Mouse (Mus musculus) NIH3T3 (cell line): Measurements from ENCODE around the gene Qtrt2.

Source experiments
- DNase-seq: peaks from one replicate; pipeline ENCODE4 v3.0.0-alpha.2; 2012; ENCODE audit warnings: low read depth

Qtrt2 gene

DNA sequence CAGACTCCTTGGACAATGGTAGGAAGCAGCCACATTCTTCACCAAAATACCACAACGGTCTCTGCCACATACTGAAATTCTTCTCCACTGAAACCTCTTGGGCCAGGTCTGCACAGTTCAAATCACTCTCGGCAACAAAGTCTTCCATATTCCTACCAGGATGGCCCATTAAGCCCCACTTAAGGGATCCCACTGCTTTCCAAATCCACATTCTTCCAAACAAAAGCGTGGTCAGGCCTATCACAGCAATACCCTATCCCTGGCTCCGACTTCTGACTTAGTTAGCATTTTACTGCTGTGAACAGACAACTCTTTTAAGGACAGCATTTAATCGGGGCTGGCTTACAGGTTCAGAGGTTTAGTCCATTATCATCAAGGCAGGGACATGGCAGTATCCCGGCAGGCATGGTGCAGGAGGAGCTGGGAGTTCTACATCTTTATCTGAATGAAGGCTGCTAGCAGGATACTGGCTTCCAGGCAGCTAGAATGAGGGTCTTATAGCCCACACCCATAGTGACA, at the start of gene Qtrt2:
Gene Qtrt2 (minus strand): TSS at position 469 of the 519 bp plus-strand sequence.
- no peak for DNase-seq

DNA sequence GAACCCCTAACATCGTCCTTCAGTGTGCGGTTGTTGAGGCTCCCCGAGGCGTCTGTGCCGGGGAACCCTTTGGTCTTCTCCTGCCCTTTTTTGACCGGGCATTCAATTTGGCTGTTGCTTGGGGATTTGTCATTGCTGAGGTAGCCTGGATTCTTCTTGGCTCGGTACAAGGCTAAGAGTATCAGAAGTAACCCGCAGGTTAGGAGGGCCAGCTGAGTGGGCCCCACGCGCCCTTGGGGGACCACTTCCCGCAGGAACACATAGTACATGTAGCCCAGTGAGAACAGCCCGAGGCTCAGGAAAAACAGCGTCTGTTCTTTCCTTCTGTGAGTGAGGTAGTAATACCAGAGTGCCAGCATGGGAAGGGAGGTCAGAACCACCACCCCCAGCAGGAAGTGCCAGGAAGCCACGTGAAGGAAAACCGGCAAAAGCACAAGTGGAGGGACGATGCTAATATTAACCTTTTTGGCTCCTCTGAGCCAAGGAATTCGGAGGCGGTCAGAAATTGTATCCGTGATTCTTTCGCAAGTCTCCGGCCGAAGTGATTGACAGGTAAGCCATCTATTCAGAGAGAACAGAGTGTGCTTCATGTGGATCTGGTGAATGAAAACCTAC, 47.1 kb upstream of the Qtrt2 start:
- DNase-seq, result peak; percentile 8

DNA sequence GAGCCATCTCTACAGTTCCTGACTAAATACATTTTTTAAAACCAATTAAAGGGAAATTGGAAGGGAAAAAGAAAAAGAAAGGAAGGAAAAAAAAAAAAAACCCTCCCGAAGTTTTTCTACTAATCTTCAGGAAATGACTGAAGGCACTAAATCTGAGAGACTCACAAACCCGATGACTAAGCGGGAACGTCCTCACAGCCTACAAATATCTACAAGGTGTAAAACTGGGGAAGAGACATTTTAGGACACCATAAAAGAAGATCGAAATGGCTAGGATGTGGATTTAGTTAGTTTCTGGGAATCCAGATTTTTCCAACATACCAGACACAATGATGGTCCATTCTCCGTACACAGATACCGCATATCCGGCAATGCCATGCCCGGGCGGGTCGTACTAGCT, 46.5 kb upstream of the Qtrt2 start:
- no peak for DNase-seq

DNA sequence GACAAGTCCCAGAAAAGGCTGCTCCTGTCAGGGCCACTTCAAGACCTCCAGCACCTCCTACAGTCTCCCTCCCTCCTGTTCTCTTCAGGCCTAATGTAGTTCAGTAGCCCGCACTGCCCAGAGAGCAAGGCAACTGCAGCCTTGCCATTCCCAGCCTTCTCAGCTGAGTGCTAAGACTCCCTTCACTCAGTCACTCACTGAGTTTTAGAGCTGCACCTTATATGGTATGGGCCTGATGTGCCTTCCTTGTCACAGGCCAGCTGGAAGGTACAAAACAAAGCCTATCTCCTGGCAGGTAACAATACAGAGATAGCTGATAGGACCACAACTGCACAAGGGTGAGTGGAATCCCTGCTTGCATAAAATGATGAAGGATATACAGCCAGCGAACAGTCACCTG, 45.8 kb upstream of the Qtrt2 start:
- DNase-seq, result no peak

DNA sequence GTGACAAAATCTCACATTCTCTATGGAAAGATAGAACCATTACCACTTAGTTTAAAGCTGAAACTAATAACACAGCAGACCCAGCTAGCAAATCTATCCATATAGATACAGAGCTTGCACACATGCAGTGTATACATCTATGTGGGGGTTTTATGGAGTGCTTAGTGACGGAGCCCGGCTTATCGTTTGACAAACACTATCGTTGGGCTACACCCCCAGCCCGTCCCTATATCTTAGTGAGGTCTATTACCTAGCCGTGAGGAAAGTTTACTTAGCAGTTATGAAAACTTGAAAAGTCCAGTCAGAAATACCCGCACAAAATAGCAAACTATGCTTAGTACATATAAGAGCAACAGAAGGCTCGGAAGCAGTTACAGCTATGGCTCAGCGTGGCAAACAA, 45.1 kb upstream of the Qtrt2 start:
- DNase-seq, result no peak

DNA sequence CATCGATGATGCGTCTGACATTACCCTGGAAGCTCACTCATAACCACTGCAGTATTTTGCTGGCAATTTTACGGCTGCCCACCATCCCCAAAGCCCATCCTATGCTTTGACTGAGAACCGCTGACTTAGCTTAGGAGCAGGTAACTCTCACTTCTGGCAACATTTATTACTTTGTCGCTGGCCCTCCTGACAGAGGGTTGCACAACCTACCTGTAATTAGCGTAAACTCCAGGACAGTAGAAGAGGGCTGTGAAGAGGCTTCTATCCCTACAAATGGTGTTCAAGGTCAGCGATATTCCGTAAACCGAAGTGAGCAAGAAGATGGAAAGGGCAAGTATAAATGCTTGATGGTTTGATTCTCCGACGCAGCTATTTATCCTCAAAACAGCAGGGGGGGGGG, 44.6 kb upstream of the Qtrt2 start:
- DNase-seq, result no peak

DNA sequence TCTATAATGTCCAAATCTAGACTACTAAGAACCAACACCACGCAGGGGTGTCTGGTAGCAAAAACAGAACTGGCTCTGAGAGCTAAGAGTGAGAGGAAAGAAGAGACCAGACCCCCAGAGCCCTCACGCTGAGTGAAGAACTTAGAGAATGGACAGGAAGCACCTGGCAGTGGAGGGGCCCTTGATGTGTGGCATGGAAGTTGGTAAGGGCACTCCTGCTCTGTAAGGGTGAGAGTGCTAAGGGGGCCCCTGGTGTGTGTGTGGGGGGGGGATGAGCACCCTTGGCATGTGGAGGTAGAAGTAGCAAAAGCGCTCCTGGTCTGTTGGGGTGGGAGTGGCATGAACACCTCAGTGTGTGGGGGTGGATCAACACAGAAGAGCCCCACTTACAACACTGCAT, 43.8 kb upstream of the Qtrt2 start:
- DNase-seq, result no peak

DNA sequence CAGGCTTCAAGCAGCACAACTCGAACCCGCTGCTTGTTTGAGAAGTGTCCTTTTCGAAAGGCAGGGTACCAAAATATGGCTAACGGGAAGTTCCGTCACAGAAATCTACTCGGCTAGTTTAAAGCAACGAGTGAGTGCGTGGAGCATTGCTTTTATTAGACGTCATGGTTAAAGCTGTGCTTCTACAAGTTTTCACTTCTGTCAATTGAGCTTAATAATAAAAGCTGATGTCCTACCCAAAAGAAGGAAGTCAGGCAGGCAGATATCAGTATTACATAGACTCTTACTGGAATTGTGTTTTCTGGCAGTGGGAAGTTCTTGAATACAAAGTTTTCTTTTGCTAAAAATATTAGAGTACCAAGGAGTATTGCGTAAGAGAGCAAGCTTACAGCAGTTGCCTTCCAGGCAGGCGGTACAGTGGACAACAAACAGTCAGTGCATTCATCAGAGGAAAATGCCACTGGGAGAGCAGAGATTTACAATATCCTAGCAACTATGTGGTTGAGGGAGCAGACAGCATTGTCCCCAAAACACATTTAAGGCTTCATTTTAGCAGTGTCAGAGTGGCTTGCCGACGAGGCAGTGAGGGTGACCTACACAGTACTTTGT, 39.3 kb upstream of the Qtrt2 start:
- DNase-seq, result peak; percentile 54

DNA sequence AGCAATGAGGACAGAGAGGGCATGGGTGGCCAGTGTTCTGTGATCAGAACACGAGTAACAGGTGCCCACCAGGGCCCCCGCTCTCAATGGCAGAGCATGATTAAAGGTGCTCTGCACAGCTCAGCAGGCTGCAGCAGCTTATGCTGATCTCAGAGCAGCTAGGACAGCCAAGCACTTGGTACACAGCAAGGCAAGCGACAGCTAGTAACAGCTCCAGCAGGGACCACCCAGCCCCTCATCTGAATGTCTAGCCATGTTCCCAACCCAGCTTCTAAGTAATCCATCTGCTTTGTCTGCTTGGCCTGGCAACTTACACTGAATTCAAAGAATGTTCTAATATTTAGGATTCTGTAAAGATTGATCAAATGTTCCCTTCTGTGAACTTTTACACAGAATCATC, 37.2 kb upstream of the Qtrt2 start:
- DNase-seq, result no peak

DNA sequence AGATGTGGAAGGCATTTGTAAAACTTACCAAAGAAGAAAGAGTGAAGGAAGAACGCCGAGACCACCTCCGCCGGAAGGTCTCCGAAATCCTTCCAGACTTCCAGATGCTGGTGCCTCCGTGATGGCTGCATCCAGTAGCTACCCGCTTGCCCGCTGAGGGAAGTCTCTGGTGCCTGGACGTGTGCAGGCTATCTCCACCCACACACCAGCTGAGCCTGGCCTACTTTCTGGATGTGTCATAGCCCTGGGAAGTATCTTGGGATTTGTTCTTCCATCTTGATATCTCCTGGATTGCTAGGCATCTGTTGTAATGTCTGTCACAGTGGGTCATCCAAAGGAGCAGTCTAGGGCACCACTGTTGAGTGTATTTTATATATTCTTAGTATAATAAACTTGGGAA, 36.7 kb upstream of the Qtrt2 start:
- no peak for DNase-seq

DNA sequence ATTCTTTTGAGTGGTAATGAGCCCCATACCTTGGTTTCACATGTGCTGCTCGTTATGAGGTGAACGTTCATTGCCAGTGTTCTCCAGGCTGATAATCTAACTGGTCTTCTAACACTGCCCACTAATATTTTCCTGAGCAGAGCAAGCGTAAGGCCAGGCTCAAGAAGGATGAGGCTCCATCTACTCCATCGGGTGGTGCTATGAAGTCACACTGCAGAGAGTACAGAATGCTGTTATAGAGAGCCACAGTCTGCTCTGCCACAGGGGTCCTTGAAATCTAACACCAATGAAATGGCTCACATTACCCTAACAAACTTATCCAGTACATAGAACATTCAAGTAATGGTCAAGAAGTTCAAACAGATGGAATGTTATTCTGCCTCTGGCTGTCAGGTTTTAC, 31.4 kb upstream of the Qtrt2 start:
- no peak for DNase-seq

DNA sequence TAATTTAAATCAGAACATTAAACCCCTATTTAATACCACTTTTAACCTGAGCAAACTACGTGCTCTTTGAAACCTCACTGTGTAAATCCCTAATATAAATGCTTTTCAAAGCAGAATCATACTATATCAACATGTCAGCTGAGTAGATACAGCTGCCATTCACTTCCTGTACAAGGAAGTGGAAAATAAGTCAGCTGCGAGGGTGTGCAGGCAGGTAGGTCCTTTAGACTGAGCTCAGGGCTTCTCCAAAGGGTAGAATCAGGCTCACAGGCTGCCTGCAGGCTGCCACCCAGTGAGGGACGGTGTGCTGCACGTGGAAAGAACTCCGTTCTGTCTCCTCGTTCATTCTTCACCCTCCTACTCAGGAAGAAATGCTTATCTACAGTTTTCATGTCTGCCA, 28.3 kb upstream of the Qtrt2 start:
- DNase-seq, result no peak

DNA sequence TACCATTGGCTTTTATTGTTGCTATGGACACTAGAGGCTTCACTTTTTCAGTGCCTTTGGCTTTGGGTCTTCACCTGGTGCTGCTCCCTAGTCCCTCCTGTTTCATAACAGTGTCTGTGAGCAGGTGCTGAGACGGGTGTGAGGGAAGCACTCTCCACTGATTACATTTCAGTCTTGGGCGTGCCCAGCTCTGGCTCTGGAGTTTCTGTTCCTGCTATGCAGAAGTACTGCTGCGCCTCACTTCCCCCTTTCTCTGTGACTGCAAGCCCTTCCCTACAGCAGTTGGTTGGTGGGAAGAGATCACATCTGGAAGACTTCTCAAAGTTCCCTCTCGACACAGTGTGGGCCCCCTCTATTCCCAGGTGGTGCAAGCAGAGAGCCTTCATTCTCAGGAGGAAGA, 25.0 kb upstream of the Qtrt2 start:
- DNase-seq, result no peak

DNA sequence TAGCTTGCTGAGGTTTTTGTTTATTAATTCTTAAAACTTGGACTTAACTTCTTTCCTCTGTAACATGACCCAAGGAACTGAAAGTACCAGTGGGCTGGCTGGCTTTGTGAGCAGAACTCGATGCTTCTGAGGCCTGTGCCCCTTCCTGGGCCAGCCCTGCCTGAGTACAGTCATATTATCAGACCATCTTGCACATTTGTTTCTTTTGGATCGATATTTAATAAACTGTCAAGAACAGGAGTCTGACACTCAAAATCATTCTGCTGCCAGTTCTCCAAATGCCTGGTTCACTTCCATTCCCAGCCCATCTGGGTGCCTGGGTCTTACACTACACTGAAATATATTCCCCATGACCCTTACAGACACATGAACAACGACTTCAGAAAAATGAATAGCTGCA, 19.3 kb upstream of the Qtrt2 start:
- DNase-seq, result peak; percentile 16

DNA sequence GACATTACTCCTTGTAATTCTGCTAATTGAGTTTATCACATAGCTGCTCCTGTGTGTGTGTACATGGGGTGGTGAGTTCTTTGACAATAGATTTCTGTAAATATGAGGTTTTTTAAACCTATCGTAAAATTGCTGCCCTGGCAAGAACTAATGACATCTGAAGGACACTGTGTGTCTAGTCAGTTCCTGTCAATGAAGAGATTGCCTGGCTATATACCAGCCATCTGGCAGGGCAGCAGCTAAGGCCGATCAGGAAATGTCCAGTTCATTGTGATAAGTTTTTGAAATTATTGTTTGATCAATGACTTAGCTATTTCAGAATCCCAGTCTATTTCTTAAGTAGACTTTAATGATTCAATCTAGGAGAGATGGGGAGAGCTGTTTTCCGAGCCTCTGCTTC, 18.7 kb upstream of the Qtrt2 start:
- DNase-seq, result no peak

DNA sequence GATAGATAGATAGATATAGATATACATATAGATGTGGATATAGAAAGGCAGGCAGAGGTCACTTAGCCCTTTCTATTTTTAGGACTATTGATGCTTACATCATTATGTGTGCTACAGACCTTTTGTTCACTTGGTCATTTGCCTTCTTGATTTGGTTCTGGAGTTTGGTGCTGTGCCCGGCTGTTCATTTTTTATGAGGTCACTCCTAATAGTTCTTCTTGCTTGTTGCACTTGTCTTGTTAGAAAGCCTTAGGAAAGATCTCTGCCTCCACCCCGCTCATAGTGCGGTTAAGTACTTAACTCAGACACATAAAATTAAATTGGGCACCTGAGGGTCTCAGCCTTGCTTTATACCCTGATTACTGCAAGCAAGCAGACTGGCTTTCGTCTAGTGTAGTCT, 14.2 kb upstream of the Qtrt2 start:
- no peak for DNase-seq

DNA sequence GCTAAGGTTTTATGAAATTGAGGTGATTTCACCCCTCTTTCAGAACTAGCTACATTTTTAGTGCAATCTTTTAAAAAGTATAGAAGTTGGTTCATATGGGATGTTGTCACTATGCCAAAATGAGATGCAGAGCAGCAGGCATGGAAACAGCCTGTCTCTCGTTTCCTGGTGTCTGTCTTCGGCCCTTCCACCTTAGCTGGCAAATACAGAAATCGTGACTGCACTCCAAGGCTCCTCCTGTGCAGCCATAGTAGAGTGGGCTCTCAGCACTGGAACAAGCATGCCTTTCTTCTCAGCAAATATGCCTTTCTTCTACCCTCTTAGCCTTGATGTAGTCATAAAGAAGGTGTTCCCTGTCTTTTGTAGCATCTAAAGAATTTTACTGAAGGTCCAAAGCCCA, 9.3 kb upstream of the Qtrt2 start:
- DNase-seq, result no peak

DNA sequence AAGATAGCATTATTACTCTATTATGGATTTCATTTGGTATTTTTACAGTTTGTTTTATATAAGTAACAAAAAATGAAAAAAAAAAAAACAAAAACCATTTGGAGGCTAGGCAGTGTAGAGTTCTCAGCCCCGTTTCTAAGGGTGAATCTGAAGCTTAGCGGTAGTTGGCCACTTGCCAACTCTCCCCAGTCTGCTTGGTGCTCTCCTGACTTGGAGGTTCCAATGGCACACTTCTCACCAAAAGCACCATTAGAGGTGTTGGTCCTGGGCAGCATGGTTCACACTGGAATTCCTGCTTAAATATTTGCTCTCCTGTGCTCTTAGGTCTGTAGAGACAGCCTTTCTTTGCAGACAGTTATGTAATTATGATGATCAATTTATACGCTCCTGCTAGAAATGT, 8.8 kb upstream of the Qtrt2 start:
- peak; percentile 8 for DNase-seq

DNA sequence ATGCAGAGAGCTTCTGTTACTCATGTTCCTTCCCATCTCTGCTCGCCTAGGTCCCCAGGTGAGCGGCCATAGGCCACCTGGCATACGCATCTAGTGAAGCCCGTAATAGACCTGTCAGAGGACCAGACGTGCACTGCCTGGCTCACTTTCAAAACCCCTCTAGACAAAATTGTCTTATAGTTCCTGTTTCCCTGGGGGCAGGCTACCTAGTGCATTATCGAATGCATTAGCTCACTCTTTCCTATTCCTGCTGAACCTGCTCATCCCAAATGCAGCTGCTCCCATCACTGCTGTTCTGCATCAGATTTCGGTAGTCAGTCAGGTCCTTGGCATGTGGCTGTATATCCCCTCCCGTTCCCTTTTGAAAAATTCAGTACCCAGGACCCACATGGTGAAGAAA, 8.2 kb upstream of the Qtrt2 start:
- DNase-seq, result no peak

DNA sequence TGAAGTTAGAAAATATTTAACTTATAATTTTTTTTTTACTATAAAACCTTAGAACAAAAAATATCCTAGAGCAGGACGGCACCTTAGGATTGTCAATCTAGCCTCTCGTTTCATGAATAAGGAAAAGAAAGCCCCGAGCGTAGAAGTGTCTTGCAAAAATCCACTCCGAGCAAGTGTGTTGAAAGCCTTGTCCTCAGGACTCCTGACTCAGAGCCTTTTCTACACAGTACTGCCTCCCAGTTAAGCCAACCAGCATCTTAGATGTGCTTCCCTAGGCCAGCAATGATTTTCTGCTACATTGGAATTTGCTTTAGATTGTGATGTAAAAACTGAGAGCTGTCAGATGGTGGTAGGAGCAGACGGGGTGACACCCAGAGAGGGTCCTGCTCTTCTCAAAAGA, 6.4 kb upstream of the Qtrt2 start:
- no peak for DNase-seq

DNA sequence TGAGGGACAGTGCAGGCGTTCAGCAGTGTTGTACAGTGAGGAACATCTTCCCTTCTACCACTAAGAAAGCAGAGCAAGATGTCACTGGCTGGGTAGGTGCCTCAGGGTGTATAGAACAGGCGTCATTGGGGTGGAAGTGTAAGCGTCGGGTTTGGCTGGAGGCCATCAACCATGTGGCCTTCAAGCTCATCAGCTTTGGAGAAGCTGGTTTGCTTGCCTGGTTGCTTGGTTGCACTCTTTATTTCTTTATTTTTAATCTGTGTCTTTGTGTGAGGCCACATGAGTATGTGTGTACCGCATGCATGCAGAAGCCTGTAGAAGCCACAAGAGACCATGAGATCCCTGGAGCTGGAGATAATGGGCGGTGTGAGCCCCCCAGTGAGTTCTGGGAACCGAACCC, 5.7 kb upstream of the Qtrt2 start:
- no peak for DNase-seq

DNA sequence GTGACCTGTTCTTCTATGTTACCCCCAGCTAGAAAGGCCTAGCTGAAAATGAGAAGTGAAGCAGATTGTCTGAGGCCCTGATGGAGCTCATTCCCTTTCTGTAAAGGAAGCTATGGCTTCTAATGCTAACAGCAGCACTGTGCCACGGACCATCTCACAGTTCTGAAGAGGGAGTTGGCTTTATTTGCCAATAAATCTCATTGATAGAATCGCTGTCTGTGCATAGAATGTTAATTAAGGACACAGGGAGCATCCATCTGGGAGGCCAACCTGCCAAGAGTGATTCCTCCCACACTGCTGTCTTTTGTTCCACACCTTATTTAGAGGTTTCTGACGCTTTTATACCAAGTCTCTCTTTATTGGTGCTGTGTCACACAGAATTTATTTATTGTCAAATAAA, 4.9 kb upstream of the Qtrt2 start:
- DNase-seq, result no peak

DNA sequence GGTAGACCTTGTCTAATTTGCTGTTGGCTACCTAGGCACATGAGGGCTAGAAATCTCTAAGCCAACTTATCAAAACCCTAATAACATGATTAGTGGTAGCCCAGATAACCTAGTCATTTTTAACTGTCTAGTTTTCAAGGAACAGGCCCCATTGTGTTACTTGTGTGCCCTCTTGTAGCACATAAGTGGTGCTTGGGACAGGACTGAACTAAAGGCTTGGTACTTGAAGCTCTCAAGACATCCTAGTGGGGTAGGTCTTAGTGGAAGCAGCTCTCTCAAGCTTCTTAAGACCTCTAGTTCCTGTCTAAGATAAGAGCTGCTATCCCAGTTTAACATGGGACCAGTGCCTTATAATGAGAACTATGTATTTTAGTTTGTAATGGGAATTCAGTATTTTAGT, 4.0 kb upstream of the Qtrt2 start:
- no peak for DNase-seq

DNA sequence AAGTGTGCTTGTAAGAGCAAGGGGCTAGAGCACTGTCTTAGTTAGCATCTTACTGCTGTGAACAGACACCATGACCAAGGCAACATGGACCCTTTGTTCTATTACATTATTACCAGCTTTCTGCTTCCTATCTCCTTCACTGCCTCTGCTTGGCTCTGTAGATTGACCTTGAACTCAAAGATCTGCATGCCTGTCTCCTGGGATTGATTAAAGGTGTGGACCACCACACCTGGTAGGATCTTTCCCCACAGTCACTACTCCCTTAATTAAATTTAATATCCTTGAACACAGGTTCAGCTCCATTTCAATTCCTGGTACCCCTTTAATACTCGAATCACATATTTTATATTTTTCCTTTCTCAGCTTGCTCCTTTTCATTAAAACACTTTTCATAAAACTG, 763 bp downstream of the Qtrt2 start:
- no peak for DNase-seq
